Comparison of ENCODE assay signal across 8 mouse cellular contexts in genomic region chr15:95790529-95791071, GRCm38 (mm10). TPM values are rescaled to one million over a fixed set of nuclear protein-coding genes. Genes with fewer than 3 reads are reported as not detected.
DNase-seq lines count a peak whose midpoint lies in the region; ATAC-seq and TF ChIP-seq lines count a peak whose summit lies in the region.

Gene Ano6, plus strand, starts transcription at chr15:95790843.

- H3K27ac ChIP-seq in hindbrain, embryonic 10.5 days: peak within 1 kb of the TSS; percentile 91
- H3K27ac ChIP-seq in lung, postnatal 0 days (ENCODE audit: low read length): peak within 1 kb of the TSS; percentile 93

- under 1% methylated on average over 51 of the region's 51 CpGs for WGBS in hindbrain, embryonic 10.5 days
- WGBS in lung, postnatal 0 days: under 1% methylated on average over 49 of the region's 51 CpGs

- TF ChIP-seq CTCF in lung, postnatal 0 days (IDR thresholded peaks at IDR 0.05): peak; percentile 38

- peaks cover 20% of the 10 kb centered on the region for H3K27me3 ChIP-seq in hindbrain, embryonic 10.5 days (ENCODE audit: insufficient read depth, poor library complexity, severe bottlenecking)
- H3K27me3 ChIP-seq in lung, postnatal 0 days (replicated peaks; ENCODE audit: insufficient read depth, low read length): no peaks in the 10 kb centered on the region

- no peak for TF ChIP-seq EP300 in lung, postnatal 0 days (IDR thresholded peaks at IDR 0.05)

- peak within 1 kb of the TSS; percentile 91 for H3K9ac ChIP-seq in lung, postnatal 0 days (replicated peaks; ENCODE audit: low read depth)

- H3K4me1 ChIP-seq in hindbrain, embryonic 10.5 days (replicated peaks): peaks cover 43% of the 10 kb centered on the region
- H3K4me1 ChIP-seq in lung, postnatal 0 days (ENCODE audit: insufficient read depth, low read depth, low read length): peaks cover 19% of the 10 kb centered on the region; the same call in 1 of the 2 replicates

- DNase-seq in MN1 (ENCODE audit: low spot score): peak; percentile 97
- peak; percentile 89 for DNase-seq in cerebellum, adult 9-10 months
- DNase-seq in hindbrain, embryonic 10.5 days (ENCODE audit: low spot score): peak; percentile 95
- peak; percentile 94 for DNase-seq in layer of hippocampus, adult 9-11 months
- DNase-seq in lung, postnatal 0 days (ENCODE audit: low spot score): peak; percentile 96
- peak; percentile 87 for DNase-seq in ovary, postnatal 14 days (ENCODE audit: low spot score)
- DNase-seq in thymus, postnatal 14 days: peak; percentile 98

- H3K4me3 ChIP-seq in hindbrain, embryonic 10.5 days: peak within 1 kb of the TSS; percentile 81
- peak within 1 kb of the TSS; percentile 91 for H3K4me3 ChIP-seq in lung, postnatal 0 days (ENCODE audit: low read depth, low read length)

- H3K9me3 ChIP-seq in hindbrain, embryonic 10.5 days: no peaks in the 10 kb centered on the region
- H3K9me3 ChIP-seq in lung, postnatal 0 days (ENCODE audit: low read length): no peaks in the 10 kb centered on the region

- peak; percentile 95 for ATAC-seq in frontal cortex, adult (ENCODE audit: low TSS enrichment)
- ATAC-seq in lung, postnatal 0 days: peak; percentile 95

- H3K4me2 ChIP-seq in lung, postnatal 0 days (replicated peaks; ENCODE audit: low read depth, low read length): peak within 1 kb of the TSS; percentile 82

- peaks cover 10% of the 10 kb centered on the region; the same call in 1 of the 2 replicates for H3K36me3 ChIP-seq in hindbrain, embryonic 10.5 days
- H3K36me3 ChIP-seq in lung, postnatal 0 days (ENCODE audit: insufficient read depth, low read length): no peaks in the 10 kb centered on the region

RNA-seq across cellular contexts. Expression of gene Ano6, which starts in this region (rescaled TPM):
- 31.1 and 31.5 TPM in 2 replicates for polyA plus RNA-seq in hindbrain, embryonic 10.5 days (2016; fragmentation: Nextera tagmentation; extraction: Ambion mirVana)
- 37.5 and 38.9 TPM in 2 replicates for polyA plus RNA-seq in lung, postnatal 0 days (2015; fragmentation: Nextera tagmentation; extraction: Ambion mirVana)

Comparison
In these comparisons a context has a peak if more than half of its experiments do, and no peak if none do; other contexts are left out.
1. Peak in every context shown above with its lines: DNase-seq, ATAC-seq, H3K4me3 ChIP-seq and H3K27ac ChIP-seq.